Mouse (Mus musculus) neural tube, embryonic 13.5 days (tissue): Measurements from ENCODE around the gene Adar. TPM values are rescaled to one million over a fixed set of nuclear protein-coding genes. Genes with fewer than 3 reads are reported as not detected.
A peak's percentile ranks its signal among the peaks of the same experiment; 100 is the strongest.
"Not testable (repeated sequence)": the region's sequence is repeated elsewhere in the genome, so short reads cannot be mapped to it uniquely, and the experiment has no call there.

Experiments
- ATAC-seq: fragments of 200-750 bp; cut with Nextera tagmentation; 2 replicates; pipeline ENCODE4 v1.8.0; 2017; ENCODE audit warnings: low read depth, mild to moderate bottlenecking, moderate TSS enrichment, moderate library complexity
- H3K27ac ChIP-seq: fragments of 300-500 bp; sonication (generic); replicated peaks from 2 replicates; pipeline ENCODE4 v1.5.1; 2015; ENCODE audit warnings: moderate library complexity, mild to moderate bottlenecking, inconsistent platforms
- H3K27me3 ChIP-seq: fragments of 300-500 bp; sonication (generic); 2 replicates; pipeline ENCODE4 v1.6.1; 2015; ENCODE audit warnings: mild to moderate bottlenecking, inconsistent platforms
- H3K36me3 ChIP-seq: fragments of 300-500 bp; sonication (generic); 2 replicates; pipeline ENCODE4 v1.6.1; 2015; ENCODE audit warnings: mild to moderate bottlenecking, inconsistent platforms
- H3K4me1 ChIP-seq: fragments of 300-500 bp; sonication (generic); replicated peaks from 2 replicates; pipeline ENCODE4 v1.6.1; 2015; ENCODE audit warnings: inconsistent platforms
- H3K4me2 ChIP-seq: fragments of 300-500 bp; sonication (generic); 2 replicates; pipeline ENCODE4 v1.6.1; 2015; ENCODE audit warnings: inconsistent platforms, mild to moderate bottlenecking, moderate library complexity
- H3K4me3 ChIP-seq: fragments of 300-500 bp; sonication (generic); 2 replicates; pipeline ENCODE4 v1.5.1; 2015; ENCODE audit warnings: mild to moderate bottlenecking, inconsistent platforms
- H3K9ac ChIP-seq: fragments of 300-500 bp; sonication (generic); 2 replicates; pipeline ENCODE4 v1.6.1; 2015; ENCODE audit warnings: moderate library complexity, mild to moderate bottlenecking, inconsistent platforms
- H3K9me3 ChIP-seq: fragments of 300-500 bp; sonication (generic); 2 replicates; pipeline ENCODE4 v1.6.1; 2016; ENCODE audit warnings: inconsistent platforms
- WGBS: fragments of 180-500 bp; shearing (Covaris S2); methylation state at CpG from one replicate; pipeline ENCODE4 v1.1.7; 2015; 5-methylcytosine and 5-hydroxymethylcytosine counted together
- polyA plus RNA-seq: library from polyadenylated mRNA; unstranded; fragments of >200 nt; fragmentation: Nextera tagmentation; extraction: Ambion mirVana; gene quantifications from 2 replicates; pipeline ENCODE4 v1.2.1, GENCODE M21; 2015

Gene Adar
- polyA plus RNA-seq, 1 experiment from 2014 or later, result 18.4 TPM

GRCm38 (mm10) chr3:89780102-89780501 lies 65.3 kb downstream of the Adar start:
- H3K9me3 ChIP-seq, result no peaks in the 10 kb centered on the region
- H3K4me2 ChIP-seq, result no peak overlapping the region
- no peak overlapping the region for H3K9ac ChIP-seq
- no peak for ATAC-seq
- H3K27ac ChIP-seq, result no peak overlapping the region
- H3K36me3 ChIP-seq, result peaks cover 83% of the 10 kb centered on the region
- H3K27me3 ChIP-seq, result no peaks in the 10 kb centered on the region
- H3K4me3 ChIP-seq, result no peak overlapping the region
- 83% methylated on average over 4 of the region's 4 CpGs for WGBS
- H3K4me1 ChIP-seq, result peaks cover 17% of the 10 kb centered on the region

- Histone ChIP-seq H3K4me3 (no peak overlapping the region), H3K9ac (no peak overlapping the region), H3K4me1 (peaks cover 13% of the 10 kb centered on the region), H3K36me3 (peaks cover 75% of the 10 kb centered on the region), H3K4me2 (no peak overlapping the region), H3K27ac (no peak overlapping the region), H3K9me3 (no peaks in the 10 kb centered on the region), H3K27me3 (no peaks in the 10 kb centered on the region)
- ATAC-seq, result no peak
- WGBS, result 90% methylated on average over 5 of the region's 5 CpGs
Measured at GRCm38 (mm10) chr3:89781640-89782039, 66.8 kb downstream of the Adar start.

GRCm38 (mm10) chr3:89784991-89785753 lies 70.3 kb downstream of the Adar start:
- 0 out of 2 replicates have a peak, but pooled peaks have one; percentile 56 for ATAC-seq
- Histone ChIP-seq H3K4me3 (no peak overlapping the region), H3K9ac (no peak overlapping the region), H3K27me3 (no peaks in the 10 kb centered on the region), H3K4me2 (no peak overlapping the region), H3K9me3 (no peaks in the 10 kb centered on the region), H3K4me1 (peaks cover 13% of the 10 kb centered on the region), H3K36me3 (peaks cover 40% of the 10 kb centered on the region), H3K27ac (no peak overlapping the region; the same call in 1 of the 2 replicates)
- WGBS, result 29% methylated on average over 11 of the region's 11 CpGs

- no peak overlapping the region for H3K9ac ChIP-seq
- no peak overlapping the region for H3K4me3 ChIP-seq
- no peaks in the 10 kb centered on the region for H3K9me3 ChIP-seq
- no peaks in the 10 kb centered on the region for H3K27me3 ChIP-seq
- peaks cover 13% of the 10 kb centered on the region for H3K4me1 ChIP-seq
- H3K27ac ChIP-seq, result no peak overlapping the region
- 83% methylated on average over 6 of the region's 6 CpGs for WGBS
- peaks cover 29% of the 10 kb centered on the region for H3K36me3 ChIP-seq
- no peak overlapping the region for H3K4me2 ChIP-seq
- no peak for ATAC-seq
Measured at GRCm38 (mm10) chr3:89786275-89786674, 71.5 kb downstream of the Adar start.

GRCm38 (mm10) chr3:89788680-89789352 lies 74.0 kb downstream of the Adar start:
- 75% methylated on average over 16 of the region's 16 CpGs for WGBS
- no peaks in the 10 kb centered on the region for H3K9me3 ChIP-seq
- no peak overlapping the region for H3K9ac ChIP-seq
- H3K36me3 ChIP-seq, result 0 out of 2 replicates have a peak, but pooled peaks cover 4% of the 10 kb centered on the region
- ATAC-seq, result no peak
- H3K27ac ChIP-seq, result no peak overlapping the region
- H3K27me3 ChIP-seq, result no peaks in the 10 kb centered on the region
- peaks cover 13% of the 10 kb centered on the region for H3K4me1 ChIP-seq
- H3K4me3 ChIP-seq, result no peak overlapping the region
- no peak overlapping the region for H3K4me2 ChIP-seq

GRCm38 (mm10) chr3:89794616-89795015 lies 79.8 kb downstream of the Adar start:
- Histone ChIP-seq H3K27me3 (no peaks in the 10 kb centered on the region), H3K4me1 (peaks cover 4% of the 10 kb centered on the region), H3K4me3 (no peak overlapping the region), H3K4me2 (no peak overlapping the region), H3K36me3 (no peaks in the 10 kb centered on the region), H3K27ac (no peak overlapping the region), H3K9ac (no peak overlapping the region), H3K9me3 (no peaks in the 10 kb centered on the region)
- ATAC-seq, result no peak
- 64% methylated on average over 2 of the region's 2 CpGs for WGBS

GRCm38 (mm10) chr3:89795746-89796145 lies 80.9 kb downstream of the Adar start:
- Histone ChIP-seq H3K4me1 (peaks cover 5% of the 10 kb centered on the region), H3K27me3 (no peaks in the 10 kb centered on the region), H3K9me3 (no peaks in the 10 kb centered on the region), H3K4me2 (no peak overlapping the region), H3K36me3 (no peaks in the 10 kb centered on the region), H3K4me3 (no peak overlapping the region), H3K9ac (no peak overlapping the region), H3K27ac (no peak overlapping the region)
- WGBS, result 79% methylated on average over 5 of the region's 5 CpGs
- ATAC-seq, result no peak

- no peaks in the 10 kb centered on the region for H3K27me3 ChIP-seq
- WGBS, result 60% methylated on average over 4 of the region's 4 CpGs
- no peak for ATAC-seq
Measured at GRCm38 (mm10) chr3:89796358-89796757, 81.5 kb downstream of the Adar start.

GRCm38 (mm10) chr3:89798518-89798917 lies 83.7 kb downstream of the Adar start:
- Histone ChIP-seq H3K27ac (no peak overlapping the region), H3K36me3 (no peaks in the 10 kb centered on the region), H3K4me2 (no peak overlapping the region), H3K9me3 (no peaks in the 10 kb centered on the region), H3K9ac (no peak overlapping the region), H3K4me3 (no peak overlapping the region), H3K27me3 (no peaks in the 10 kb centered on the region), H3K4me1 (peaks cover 5% of the 10 kb centered on the region)
- 92% methylated on average over 3 of the region's 3 CpGs for WGBS
- ATAC-seq, result no peak

More at GRCm38 (mm10) chr3:89796358-89796757, 81.5 kb downstream of the Adar start:
- Histone ChIP-seq H3K9ac (no peak overlapping the region), H3K4me1 (peaks cover 5% of the 10 kb centered on the region), H3K9me3 (no peaks in the 10 kb centered on the region), H3K27ac (no peak overlapping the region), H3K4me3 (no peak overlapping the region), H3K36me3 (no peaks in the 10 kb centered on the region), H3K4me2 (no peak overlapping the region)

- no peaks in the 10 kb centered on the region for H3K27me3 ChIP-seq
- ATAC-seq, result no peak
- peaks cover 5% of the 10 kb centered on the region for H3K4me1 ChIP-seq
- no peak overlapping the region for H3K9ac ChIP-seq
- no peaks in the 10 kb centered on the region for H3K9me3 ChIP-seq
- peak overlapping the region; percentile 27; the same call in 1 of the 2 replicates for H3K4me2 ChIP-seq
- WGBS, result 7% methylated on average over 13 of the region's 13 CpGs
- no peak overlapping the region for H3K4me3 ChIP-seq
- no peaks in the 10 kb centered on the region for H3K36me3 ChIP-seq
- H3K27ac ChIP-seq, result no peak overlapping the region
Measured at GRCm38 (mm10) chr3:89799476-89799875, 84.7 kb downstream of the Adar start.

GRCm38 (mm10) chr3:89800078-89800477 lies 85.3 kb downstream of the Adar start:
- H3K36me3 ChIP-seq, result not testable (repeated sequence)
- 42% methylated on average over 3 of the region's 3 CpGs for WGBS

GRCm38 (mm10) chr3:89800774-89801506 lies 86.1 kb downstream of the Adar start:
- H3K27me3 ChIP-seq, result no peaks in the 10 kb centered on the region
- no peak overlapping the region for H3K27ac ChIP-seq
- no peak overlapping the region for H3K9ac ChIP-seq
- peaks cover 5% of the 10 kb centered on the region for H3K4me1 ChIP-seq
- H3K9me3 ChIP-seq, result no peaks in the 10 kb centered on the region
- ATAC-seq, result no peak
- H3K4me2 ChIP-seq, result no peak overlapping the region
- no peak overlapping the region for H3K4me3 ChIP-seq
- no peaks in the 10 kb centered on the region for H3K36me3 ChIP-seq
- 68% methylated on average over 5 of the region's 5 CpGs for WGBS

More at GRCm38 (mm10) chr3:89800078-89800477, 85.3 kb downstream of the Adar start:
- not testable (repeated sequence) for H3K4me2 ChIP-seq, H3K27ac ChIP-seq, ATAC-seq, H3K4me1 ChIP-seq, H3K27me3 ChIP-seq, H3K4me3 ChIP-seq, H3K9ac ChIP-seq, H3K9me3 ChIP-seq
